Mouse (Mus musculus) heart, postnatal 10 days (tissue): ENCODE measurements around the gene Lzic. TPM values are rescaled to one million over a fixed set of nuclear protein-coding genes. Genes with fewer than 3 reads are reported as not detected.

Source experiments
- DNase-seq, 2 experiments: peaks; one replicate each; pipeline ENCODE4 v3.0.0; 2021
- intact Hi-C: fragments of 180-260 bp; cut with DNase I; formaldehyde crosslinking; loops from one replicate; pipeline ENCODE4 v1.15.1; 2025
- microRNA-seq, 2 experiments: library from miRNA; unstranded; fragments of <30 nt; microRNA quantifications; one replicate each; pipeline ENCODE4 v1.2.0; 2022
- total RNA-seq, 2 experiments: library from RNA; stranded (reverse); gene quantifications; 2 replicates each; pipeline ENCODE4 v1.2.3; 2021

Lzic gene
- total RNA-seq, 2 experiments from 2014 or later = 54.9 to 59.9 TPM

DNA sequence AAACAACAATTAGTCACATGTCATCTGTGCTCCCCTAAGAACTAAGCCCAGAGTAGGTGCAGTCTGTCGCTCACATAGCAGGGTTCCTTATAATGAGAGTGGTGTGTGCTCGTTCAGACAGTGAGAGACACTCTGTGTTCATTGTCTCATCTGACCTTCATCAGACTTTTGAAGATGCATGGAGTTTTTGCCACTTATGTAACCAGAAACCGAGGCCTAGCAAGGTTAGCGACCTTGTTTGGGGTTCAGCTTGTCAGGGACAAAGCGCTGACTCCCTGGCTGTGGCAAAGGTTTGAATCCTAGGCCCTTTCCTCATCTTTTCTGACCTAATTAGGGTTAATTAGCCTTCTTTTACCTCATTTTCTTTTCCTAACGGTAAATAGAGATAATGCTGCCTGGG lies 38.9 kb downstream of the Lzic start:
- intact Hi-C loops = no loop called here
- no peak for DNase-seq

GRCm38 (mm10) chr4:149525170-149525569 lies 40.1 kb downstream of the Lzic start:
- intact Hi-C loops = no loop called here
- DNase-seq = no peak

GRCm38 (mm10) chr4:149525811-149526210 lies 40.8 kb downstream of the Lzic start:
- no peak for DNase-seq
- intact Hi-C loops = no loop called here

- peak; percentile 70 for DNase-seq
- intact Hi-C loops = no loop called here
Observed at GRCm38 (mm10) chr4:149526330-149526729, 41.3 kb downstream of the Lzic start.

GRCm38 (mm10) chr4:149527621-149528354 lies 42.8 kb downstream of the Lzic start:
- peak; percentile 44 to 50 for DNase-seq
- intact Hi-C loops = no loop called here

DNA sequence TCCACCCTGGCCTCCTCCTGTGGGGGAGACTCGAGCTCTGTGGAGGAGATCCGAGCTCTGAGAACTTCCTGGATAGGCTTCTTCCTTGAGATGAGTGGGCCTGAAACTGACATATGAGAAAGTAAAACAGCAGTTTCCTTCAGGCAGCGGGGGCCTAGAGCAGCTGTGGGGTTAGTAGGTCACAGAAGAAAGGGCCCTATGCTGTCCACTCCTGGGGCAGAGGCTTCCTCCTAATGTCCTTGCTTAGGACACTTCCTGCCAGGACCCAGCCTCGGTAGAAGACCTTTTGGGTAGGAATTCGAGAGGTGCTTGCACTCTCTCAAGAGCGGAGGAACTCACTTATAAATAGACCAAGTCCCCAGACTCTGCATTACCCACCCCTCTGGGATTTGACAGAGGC lies 44.7 kb downstream of the Lzic start:
- intact Hi-C loops = no loop called here
- peak in 1 of 2 experiments; percentile 24 for DNase-seq

- DNase-seq = peak; percentile 79 to 81
- intact Hi-C loops = no loop called here
Observed at GRCm38 (mm10) chr4:149539441-149539840, 54.4 kb downstream of the Lzic start.

GRCm38 (mm10) chr4:149541935-149542334 lies 56.9 kb downstream of the Lzic start:
- no peak for DNase-seq
- intact Hi-C loops = loop anchor here (2.0 to 5.0 kb wide), 4 partner anchors 33 to 397 kb away; no protein-coding TSS in a partner anchor

- intact Hi-C loops = loop anchor here (2.0 to 5.0 kb wide), 4 partner anchors 34 to 398 kb away; no protein-coding TSS in a partner anchor
- no peak for DNase-seq
Observed at GRCm38 (mm10) chr4:149542431-149542830, 57.4 kb downstream of the Lzic start.

DNA sequence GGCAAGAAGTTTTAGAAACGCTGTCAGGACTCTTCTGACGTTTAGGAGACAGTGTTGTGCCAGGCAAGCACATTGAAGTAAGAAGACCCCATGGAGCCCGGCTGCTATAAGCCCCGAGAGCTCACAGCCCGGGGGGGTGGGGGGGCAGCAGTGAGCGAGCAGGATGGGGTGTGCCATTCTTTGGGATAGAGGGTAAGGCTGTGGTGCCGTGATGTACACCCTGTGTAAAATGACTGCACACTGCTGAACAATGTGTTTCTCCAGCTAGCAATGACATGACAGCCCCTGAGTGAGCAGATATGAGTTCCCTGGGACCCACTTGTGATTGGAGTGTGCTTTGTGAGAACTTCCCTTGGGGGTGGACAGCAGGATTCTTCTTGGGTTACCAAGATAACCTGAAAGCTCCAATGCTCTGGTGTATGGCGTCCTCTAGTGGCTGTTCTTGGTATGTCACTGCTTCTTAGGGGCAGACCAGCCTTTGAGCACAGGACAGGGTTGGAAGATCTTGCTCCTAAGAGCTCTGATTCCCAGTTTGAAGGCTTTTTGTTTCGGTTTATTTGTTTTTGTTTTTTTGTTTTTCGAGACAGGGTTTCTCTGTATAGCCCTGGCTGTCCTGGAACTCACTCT lies 58.0 kb downstream of the Lzic start:
- DNase-seq = peak; percentile 89 to 95
- intact Hi-C loops = loop anchor here (1.0 to 5.0 kb wide), 5 partner anchors 34 to 398 kb away; no protein-coding TSS in a partner anchor

DNA sequence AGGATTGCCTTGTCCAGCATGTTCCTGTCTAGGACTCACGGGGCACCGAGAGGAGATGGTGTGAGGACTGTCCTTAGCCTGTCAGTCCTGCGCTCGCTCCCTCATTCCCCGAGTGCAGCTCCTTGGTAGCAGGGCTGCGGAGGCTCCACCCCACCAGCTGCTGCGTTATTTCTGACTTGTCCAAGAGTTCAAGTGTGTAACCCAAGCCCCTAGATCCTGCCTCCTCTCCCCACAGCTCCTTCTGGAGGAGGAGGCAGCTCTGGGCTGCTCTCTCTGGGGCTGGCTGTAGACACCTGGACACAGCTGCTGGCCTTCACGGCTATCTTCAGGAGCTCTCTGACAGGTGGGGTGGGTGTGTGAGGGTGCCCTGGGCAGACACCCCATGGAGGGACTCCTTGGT lies 59.9 kb downstream of the Lzic start:
- intact Hi-C loops = loop anchor here (5.0 kb wide), 1 partner anchor 173 kb away; no protein-coding TSS in a partner anchor

More for the DNA sequence above, 59.9 kb downstream of the Lzic start:
- DNase-seq = no peak

Small RNAs within 50 kb of the gene (microRNA-seq; reads per million reads assigned to microRNA genes)
- 2.8 to 3.1 reads per million in 2 experiments for gene Mir5616

Other genes starting within 250 kb of the Lzic start
- gene Kif1b, start 177.5 kb upstream of the Lzic start, total RNA-seq = 100 to 1,000 TPM; 146 to 164 TPM
- gene Ube4b, start 58.5 kb upstream of the Lzic start, total RNA-seq = 10 to 100 TPM; 53.6 to 60.2 TPM
- gene Rbp7, start 30.3 kb upstream of the Lzic start, total RNA-seq = 10 to 100 TPM; 35.2 to 76.0 TPM
- gene Tmem274, start 7.9 kb upstream of the Lzic start, total RNA-seq = not detected
- gene Nmnat1, start within 50 bp of the Lzic start, total RNA-seq = 10 to 100 TPM; 20.0 to 20.5 TPM
- gene Ctnnbip1, start 33.0 kb downstream of the Lzic start, total RNA-seq = 10 to 100 TPM; 57.2 to 63.7 TPM
- 10 to 100 TPM; 84.3 to 88.1 TPM for gene Clstn1, start 101.2 kb downstream of the Lzic start, total RNA-seq
- gene Pik3cd, start 217.3 kb downstream of the Lzic start, total RNA-seq = 1 to 10 TPM; 4.1 to 4.6 TPM